Mouse (Mus musculus) G1E (cell line): ENCODE results near the gene Fam69a. TPM values are rescaled to one million over a fixed set of nuclear protein-coding genes. Genes with fewer than 3 reads are reported as not detected.
A peak's percentile ranks its signal among the peaks of the same experiment; 100 is the strongest.

Experiments
- ATAC-seq: 2 replicates; pipeline ENCODE4 v1.8.0; 2016; ENCODE audit warnings: mild to moderate bottlenecking; ENCODE audit not compliant: insufficient number of reproducible peaks, poor library complexity, low FRiP score, severe bottlenecking; ENCODE audit errors: extremely low read depth
- DNase-seq: peaks from one replicate; pipeline ENCODE4 v3.0.0; 2012; ENCODE audit warnings: low spot score
- H3K27me3 ChIP-seq: 2 replicates; pipeline ENCODE4 v1.6.1; 2012; ENCODE audit warnings: mild to moderate bottlenecking, low read length, inconsistent platforms; ENCODE audit not compliant: insufficient read depth
- H3K36me3 ChIP-seq: replicated peaks from 2 replicates; pipeline ENCODE3; 2012; ENCODE audit warnings: mild to moderate bottlenecking, inconsistent platforms
- H3K4me1 ChIP-seq: 2 replicates; pipeline ENCODE4 v1.6.1; 2012; ENCODE audit warnings: low read depth, low read length, inconsistent platforms, mixed read lengths; ENCODE audit not compliant: insufficient read depth
- H3K4me3 ChIP-seq: 2 replicates; pipeline ENCODE4 v1.5.1; 2012; ENCODE audit warnings: low read depth, mild to moderate bottlenecking, inconsistent platforms, low read length, moderate library complexity, mixed read lengths
- H3K9me3 ChIP-seq: replicated peaks from 2 replicates; pipeline ENCODE4 v1.6.1; 2012; ENCODE audit warnings: inconsistent platforms
- CTCF ChIP-seq: IDR thresholded peaks from 2 replicates; pipeline ENCODE4 v1.5.1; 2012; ENCODE audit warnings: low read depth, low read length, inconsistent platforms, mixed read lengths
- GATA1 ChIP-seq: IDR thresholded peaks from 2 replicates; pipeline ENCODE4 v1.6.1; 2012; ENCODE audit warnings: borderline replicate concordance, low read length, inconsistent platforms, mixed read lengths
- GATA2 ChIP-seq: IDR thresholded peaks from 2 replicates; pipeline ENCODE4 v1.6.1; 2012; ENCODE audit warnings: low read depth, low read length, inconsistent platforms, borderline replicate concordance
- POLR2AphosphoS5 ChIP-seq: IDR thresholded peaks from 2 replicates; pipeline ENCODE4 v1.6.1; 2012; ENCODE audit warnings: low read depth, low read length, inconsistent platforms; ENCODE audit not compliant: insufficient replicate concordance
- TAL1 ChIP-seq: conservative IDR thresholded peaks from 2 replicates; pipeline ENCODE4 v1.6.1; 2012; ENCODE audit warnings: low read depth, low read length, inconsistent platforms, mixed read lengths
- polyA plus RNA-seq: library from polyadenylated mRNA; stranded (reverse); fragments of >175 nt; gene quantifications from 2 replicates; pipeline ENCODE4 v1.2.3, GENCODE M21; 2012
- total RNA-seq, 2 experiments: library from RNA; stranded (forward) in 1 of 2; stranded (reverse) in 1 of 2; fragments of 200-1000 nt in 1 of 2; fragments of >200 nt in 1 of 2; fragmentation: Nextera tagmentation in 1 of 2; gene quantifications; 2 replicates each; pipeline ENCODE4 v1.2.3; 2014 to 2017

The Fam69a gene
- total and polyA plus RNA-seq, 3 experiments, result 2.3 to 52.3 (median 25.8) TPM

DNA sequence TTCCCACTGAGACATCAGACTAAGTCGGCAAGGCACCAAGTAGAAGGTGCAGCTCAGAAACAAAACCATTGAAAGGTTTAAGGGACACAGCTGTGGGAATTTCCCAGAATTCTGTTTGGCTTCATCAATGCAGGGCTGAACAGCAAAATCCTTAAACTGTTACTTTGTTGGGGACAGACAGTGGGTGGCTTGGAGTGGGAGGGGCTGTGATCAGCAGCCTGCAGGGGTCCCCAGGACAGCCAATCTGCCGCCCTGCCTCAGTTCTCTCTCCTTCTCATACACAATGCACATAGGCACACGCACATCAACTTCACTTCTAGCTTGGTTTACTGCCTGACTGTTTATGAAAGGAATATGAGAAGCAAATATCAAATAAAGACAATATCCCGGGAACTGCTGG is 71.6 kb downstream of the Fam69a start:
- Histone ChIP-seq H3K36me3 (peaks cover 75% of the 10 kb centered on the region), H3K27me3 (no peaks in the 10 kb centered on the region), H3K4me1 (0 out of 2 replicates have a peak, but pooled peaks cover under 1% of the 10 kb centered on the region), H3K9me3 (peaks cover 3% of the 10 kb centered on the region; the same call in 1 of the 2 replicates), H3K4me3 (no peak overlapping the region)
- TF ChIP-seq POLR2AphosphoS5, result no peak
- no peak for TF ChIP-seq CTCF
- no peak for TF ChIP-seq GATA2
- TF ChIP-seq TAL1, result no peak
- no peak for TF ChIP-seq GATA1
- no peak for DNase-seq
- ATAC-seq, result no peak

DNA sequence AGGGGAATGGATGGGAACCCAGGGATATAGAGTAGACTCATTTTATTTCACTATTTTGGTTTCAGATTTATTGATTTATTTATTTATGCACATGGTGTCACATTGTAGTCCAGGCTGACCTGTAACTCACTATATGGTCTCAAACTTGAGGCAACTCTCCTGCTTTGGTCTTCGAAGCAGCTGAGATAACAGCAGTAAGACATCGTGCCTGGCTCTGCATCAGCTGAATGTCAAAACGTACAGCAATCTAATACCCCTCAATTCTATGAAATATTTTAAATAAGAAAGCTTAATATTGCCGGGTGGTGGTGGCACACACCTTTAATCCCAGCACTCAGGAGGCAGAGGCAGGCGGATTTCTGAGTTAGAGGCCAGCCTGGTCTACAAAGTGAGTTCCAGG is 75.9 kb downstream of the Fam69a start:
- no peaks in the 10 kb centered on the region for H3K9me3 ChIP-seq
- H3K4me1 ChIP-seq, result peaks cover 12% of the 10 kb centered on the region
- peaks cover 82% of the 10 kb centered on the region for H3K36me3 ChIP-seq
- TF ChIP-seq GATA2 (no peak), CTCF (no peak), GATA1 (no peak), TAL1 (no peak), POLR2AphosphoS5 (no peak)
- ATAC-seq (no peak), DNase-seq (no peak)
- no peaks in the 10 kb centered on the region for H3K27me3 ChIP-seq
- H3K4me3 ChIP-seq, result no peak overlapping the region

DNA sequence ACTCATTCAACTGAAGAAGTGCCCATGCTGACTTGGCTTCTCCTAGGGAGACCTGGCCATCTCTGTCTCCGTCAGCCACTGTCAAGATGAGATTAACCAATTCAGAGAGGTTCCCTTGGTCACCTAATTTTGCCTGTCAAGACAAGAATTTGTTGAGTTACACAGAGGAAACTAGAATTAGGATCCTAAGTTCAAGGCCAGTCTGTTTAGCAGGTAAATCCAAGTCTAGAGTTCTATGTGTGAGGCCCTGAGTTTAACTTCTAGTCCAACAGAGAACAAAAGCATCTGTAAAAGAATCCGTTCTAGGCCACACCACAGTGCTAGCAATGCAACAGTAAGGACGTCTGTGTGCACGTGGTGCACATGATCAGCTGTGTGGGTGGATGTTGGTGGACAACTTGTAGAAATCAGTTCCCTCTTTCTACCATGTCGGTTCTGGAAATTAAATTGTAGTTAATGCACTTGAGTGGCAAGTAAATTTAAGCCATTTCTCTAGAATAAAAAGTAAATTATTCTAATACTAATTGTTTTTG is 76.7 kb downstream of the Fam69a start:
- DNase-seq (no peak), ATAC-seq (no peak)
- H3K4me3 ChIP-seq, result no peak overlapping the region
- peaks cover 83% of the 10 kb centered on the region for H3K36me3 ChIP-seq
- H3K27me3 ChIP-seq, result no peaks in the 10 kb centered on the region
- H3K4me1 ChIP-seq, result peaks cover 20% of the 10 kb centered on the region
- no peaks in the 10 kb centered on the region for H3K9me3 ChIP-seq
- TF ChIP-seq CTCF, result no peak
- TF ChIP-seq TAL1, result no peak
- no peak; the same call in 1 of the 2 replicates for TF ChIP-seq POLR2AphosphoS5
- TF ChIP-seq GATA1, result no peak
- TF ChIP-seq GATA2, result no peak

DNA sequence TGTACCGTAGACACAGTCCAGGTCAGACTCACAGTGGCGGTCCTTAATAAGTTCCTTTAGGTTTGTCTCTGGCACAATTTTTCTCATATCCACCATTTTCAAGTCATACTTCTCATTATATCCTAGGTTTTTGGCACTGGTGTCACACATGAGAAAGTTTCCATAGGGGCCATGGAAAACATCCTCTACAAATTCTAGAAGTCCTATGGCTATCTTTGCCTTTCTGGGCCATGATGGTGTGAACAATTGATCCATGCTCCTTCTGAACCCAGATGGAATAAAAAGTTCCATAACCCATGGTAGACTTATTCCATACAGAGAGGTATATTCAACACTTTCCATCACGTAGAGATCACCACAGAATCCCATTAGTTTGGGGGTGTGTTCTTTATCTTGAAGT is 77.2 kb downstream of the Fam69a start:
- Histone ChIP-seq H3K27me3 (no peaks in the 10 kb centered on the region), H3K9me3 (no peaks in the 10 kb centered on the region), H3K4me3 (no peak overlapping the region), H3K36me3 (peaks cover 87% of the 10 kb centered on the region), H3K4me1 (peaks cover 24% of the 10 kb centered on the region)
- TF ChIP-seq CTCF, result no peak
- no peak for TF ChIP-seq TAL1
- TF ChIP-seq GATA2, result no peak
- no peak for TF ChIP-seq POLR2AphosphoS5
- TF ChIP-seq GATA1, result no peak
- no peak for DNase-seq
- no peak for ATAC-seq

DNA sequence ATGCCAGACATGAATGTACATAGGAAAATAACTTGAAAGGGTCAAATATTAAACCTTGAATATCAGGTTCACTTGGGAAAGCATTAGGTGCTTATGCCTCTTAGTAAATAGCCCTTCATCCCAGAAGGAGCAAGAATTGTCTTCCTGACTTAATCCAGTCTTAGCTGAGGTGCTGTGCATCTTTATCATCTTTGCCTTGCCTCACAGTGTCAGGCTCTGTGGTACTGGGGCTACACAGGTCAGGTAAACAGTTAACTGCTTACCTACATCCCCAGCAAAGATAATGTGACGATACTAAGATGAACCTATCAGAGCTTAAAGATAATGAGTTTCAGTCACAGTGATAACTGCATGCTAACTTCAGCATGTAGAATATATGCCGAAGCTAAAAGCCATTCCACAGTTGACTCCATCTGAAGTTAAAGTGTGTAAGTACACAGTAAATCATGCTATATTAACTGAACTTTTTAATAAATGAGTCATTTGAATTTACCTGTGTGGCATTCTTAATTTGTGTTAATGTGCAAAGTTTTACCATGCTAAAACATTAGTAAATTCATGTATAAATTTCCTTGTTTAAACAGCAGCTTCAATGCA is 78.3 kb downstream of the Fam69a start:
- peak; percentile 76; the same call in 1 of the 2 replicates for TF ChIP-seq POLR2AphosphoS5
- TF ChIP-seq GATA1, result no peak
- no peaks in the 10 kb centered on the region for H3K9me3 ChIP-seq
- DNase-seq (no peak), ATAC-seq (no peak)
- H3K27me3 ChIP-seq, result no peaks in the 10 kb centered on the region
- H3K4me3 ChIP-seq, result no peak overlapping the region
- H3K4me1 ChIP-seq, result peaks cover 31% of the 10 kb centered on the region
- peaks cover 89% of the 10 kb centered on the region for H3K36me3 ChIP-seq

DNA sequence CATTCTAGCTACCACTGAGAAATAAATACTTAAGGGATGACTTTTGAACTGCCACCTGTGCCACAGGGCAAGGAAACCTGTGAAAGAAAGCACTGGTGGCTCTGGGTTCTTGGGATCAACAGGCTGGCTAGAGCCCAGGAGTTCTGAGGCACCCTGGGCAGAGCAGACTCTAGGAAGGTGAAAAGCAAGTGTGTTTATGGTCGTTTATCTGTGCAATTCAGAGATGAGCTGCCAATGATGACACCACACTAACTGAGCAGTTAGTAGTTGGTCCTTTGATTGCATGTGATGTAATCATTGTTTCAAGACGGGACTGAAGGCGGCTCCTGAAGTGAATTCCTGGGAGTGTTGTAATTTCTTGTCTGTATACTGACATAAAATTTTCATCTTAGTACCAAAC is 82.6 kb downstream of the Fam69a start:
- no peak for DNase-seq
- Histone ChIP-seq H3K27me3 (no peaks in the 10 kb centered on the region), H3K36me3 (peaks cover 77% of the 10 kb centered on the region), H3K4me3 (no peak overlapping the region), H3K4me1 (peaks cover 39% of the 10 kb centered on the region), H3K9me3 (no peaks in the 10 kb centered on the region)
- TF ChIP-seq CTCF, result no peak
- no peak for ATAC-seq
